ENCODE assay signal across 8 mouse cellular contexts in the genomic region with DNA sequence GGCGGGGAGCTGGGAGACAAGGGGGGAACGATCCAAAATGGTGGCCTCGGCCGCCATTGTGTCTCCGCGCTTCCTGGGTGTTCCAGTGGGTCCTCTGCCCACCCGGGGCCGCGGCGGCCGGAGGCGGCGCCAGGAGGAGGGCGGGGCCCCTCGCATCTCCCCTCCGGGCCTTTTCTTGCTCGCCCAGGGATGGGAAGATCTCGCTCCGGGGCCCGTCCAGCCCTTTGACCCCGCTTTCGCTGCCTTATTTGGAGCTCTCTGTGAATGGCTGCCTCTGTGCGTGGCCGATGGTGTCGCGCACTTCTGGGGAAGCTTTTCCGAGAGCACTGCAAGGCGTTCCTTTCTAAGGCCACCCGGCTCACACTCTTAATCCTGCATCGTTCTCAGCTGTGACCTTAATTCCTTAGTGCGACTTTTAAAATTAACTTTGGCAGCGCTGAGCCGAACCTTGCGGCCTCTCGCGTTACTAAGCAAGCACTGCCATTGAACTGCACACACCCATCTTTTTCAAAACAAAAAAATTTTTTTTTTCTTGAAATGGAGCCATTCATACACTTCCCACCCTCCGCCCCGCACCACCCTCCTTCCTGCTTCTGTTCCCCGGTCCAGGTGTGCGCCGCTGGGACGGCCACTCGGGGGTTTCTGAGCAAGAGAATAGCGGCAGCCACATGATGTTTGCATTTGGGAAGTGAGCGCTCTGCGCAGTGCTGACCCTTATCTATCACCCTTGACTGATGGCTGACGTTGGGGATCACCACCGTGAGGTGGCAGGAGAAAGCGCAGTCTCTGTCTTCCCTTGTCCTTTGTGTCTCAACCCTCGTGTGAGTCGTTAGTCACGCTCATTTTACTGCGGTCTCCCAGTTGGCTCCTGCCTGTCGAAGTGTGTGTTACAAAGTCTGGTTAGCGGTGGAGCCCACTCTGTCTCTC. TPM values are rescaled to one million over a fixed set of nuclear protein-coding genes. Genes with fewer than 3 reads are reported as not detected.
DNase-seq lines count a peak whose midpoint lies in the region; ATAC-seq and TF ChIP-seq lines count a peak whose summit lies in the region.

No protein-coding gene starts in this region.

- ATAC-seq in liver, embryonic 14.5 days (ENCODE audit: insufficient read depth): peak; percentile 44

- H3K4me2 ChIP-seq in liver, embryonic 14.5 days (ENCODE audit: low read depth): peak overlapping the region; percentile 97

- TF ChIP-seq CTCF in liver, embryonic 14.5 days (IDR thresholded peaks at IDR 0.05; ENCODE audit: low read depth): peak; percentile 67

- peak overlapping the region; percentile 85 to 97 for H3K4me3 ChIP-seq in liver, embryonic 14.5 days (ENCODE audit: insufficient read depth in 1 of 2, low read depth in 2 of 2, low read length in 2 of 2)

- H3K9ac ChIP-seq in liver, embryonic 14.5 days (replicated peaks): peak overlapping the region; percentile 95

- peak overlapping the region; percentile 83 for H3K27ac ChIP-seq in liver, embryonic 14.5 days

- peak; percentile 83 for DNase-seq in 3T3-L1 (ENCODE audit: low read depth, low spot score)
- peak; percentile 82 for DNase-seq in ES-CJ7 (ENCODE audit: low read depth, low spot score)
- DNase-seq in cerebellum, postnatal 10 days: peak; percentile 70 to 76
- DNase-seq in gastrocnemius, postnatal 25 days: peak; percentile 86
- DNase-seq in kidney, adult 18-20 months: peak; percentile 55
- peak; percentile 67 to 74 (median 67) for DNase-seq in liver, embryonic 14.5 days (ENCODE audit: low read depth in 3 of 3, low spot score in 3 of 3)
- DNase-seq in neural tube, embryonic 10.5 days (ENCODE audit: extremely low spot score, low spot score): peak; percentile 77
- peak; percentile 47 to 62 for DNase-seq in thymus, adult 18-20 months

- H3K27me3 ChIP-seq in liver, embryonic 14.5 days (ENCODE audit: control insufficient read depth, insufficient read depth, low read length): no peaks in the 10 kb centered on the region

- under 1% methylated on average over 54 of the region's 55 CpGs for WGBS in liver, embryonic 14.5 days (ENCODE audit: insufficient replicate concordance)

- H3K4me1 ChIP-seq in liver, embryonic 14.5 days (replicated peaks; ENCODE audit: control insufficient read depth in 2 of 2, insufficient read depth in 2 of 2, low read length in 1 of 2): peaks cover 20 to 32% of the 10 kb centered on the region in 2 experiments

- H3K36me3 ChIP-seq in liver, embryonic 14.5 days (replicated peaks; ENCODE audit: control insufficient read depth, insufficient read depth, low read depth): peaks cover 43% of the 10 kb centered on the region

- no peak for TF ChIP-seq EP300 in liver, embryonic 14.5 days (IDR thresholded peaks at IDR 0.05; ENCODE audit: low read depth)

- H3K9me3 ChIP-seq in liver, embryonic 14.5 days (ENCODE audit: control insufficient read depth, low read length): no peaks in the 10 kb centered on the region

RNA-seq across cellular contexts. Expression of a gene that starts 0.7 kb away (rescaled TPM):
- 10 to 100 TPM; 71.5 to 79.1 TPM for total RNA-seq in gastrocnemius, postnatal 25 days (2021)
- polyA plus RNA-seq in liver, embryonic 14.5 days (2012; rRNA removed): 161 and 199 TPM in 2 replicates
- 127 and 143 TPM in 2 replicates for polyA plus RNA-seq in liver, embryonic 14.5 days (2014; fragmentation: Nextera tagmentation; extraction: Ambion mirVana)

RNA-seq across cellular contexts. Expression of a gene that starts 6.7 kb away (rescaled TPM):
- 1 to 10 TPM; 5.6 to 6.8 TPM for total RNA-seq in gastrocnemius, postnatal 25 days (2021)
- polyA plus RNA-seq in liver, embryonic 14.5 days (2012; rRNA removed): 3.6 and 4.2 TPM in 2 replicates
- polyA plus RNA-seq in liver, embryonic 14.5 days (2014; fragmentation: Nextera tagmentation; extraction: Ambion mirVana): 1.1 and 1.3 TPM in 2 replicates

RNA-seq across cellular contexts. Expression of a gene that starts 8.8 kb away (rescaled TPM):
- total RNA-seq in gastrocnemius, postnatal 25 days (2021): 1 to 10 TPM; 1.9 to 2.3 TPM
- polyA plus RNA-seq in liver, embryonic 14.5 days (2012; rRNA removed): 1.8 and 1.9 TPM in 2 replicates
- 0.76 and 0.97 TPM in 2 replicates for polyA plus RNA-seq in liver, embryonic 14.5 days (2014; fragmentation: Nextera tagmentation; extraction: Ambion mirVana)

RNA-seq across cellular contexts. Expression of a gene that starts 20.3 kb away (rescaled TPM):
- 10 to 100 TPM; 30.2 to 57.3 TPM for total RNA-seq in gastrocnemius, postnatal 25 days (2021)
- polyA plus RNA-seq in liver, embryonic 14.5 days (2012; rRNA removed): 29.2 and 37.1 TPM in 2 replicates
- 55.6 and 57.2 TPM in 2 replicates for polyA plus RNA-seq in liver, embryonic 14.5 days (2014; fragmentation: Nextera tagmentation; extraction: Ambion mirVana)

RNA-seq across cellular contexts. Expression of a gene that starts 21.6 kb away (rescaled TPM):
- under 1 TPM in 1 of 2 experiments, not detected in 1; 0.70 TPM for total RNA-seq in gastrocnemius, postnatal 25 days (2021)
- 0.19 and 0.21 TPM in 2 replicates for polyA plus RNA-seq in liver, embryonic 14.5 days (2012; rRNA removed)
- polyA plus RNA-seq in liver, embryonic 14.5 days (2014; fragmentation: Nextera tagmentation; extraction: Ambion mirVana): not detected in 2 replicates

Comparison
In these comparisons a context has a peak if more than half of its experiments do, and no peak if none do; other contexts are left out.
1. Peak in every context shown above with its lines: DNase-seq, ATAC-seq, H3K4me3 ChIP-seq and H3K27ac ChIP-seq.